Mouse (Mus musculus) thymus, adult 2 months (tissue): Measurements from ENCODE around the gene Tlcd1.

ENCODE experiments used
- CTCF ChIP-seq: fragments of 200-500 bp; IDR thresholded peaks from 2 replicates; pipeline ENCODE4 v1.5.1; 2012; ENCODE audit warnings: mild to moderate bottlenecking, control low read depth, low read length, moderate library complexity, borderline replicate concordance; ENCODE audit not compliant: control insufficient read depth, poor library complexity, insufficient read depth; ENCODE audit errors: extremely low read depth
- POLR2A ChIP-seq: fragments of 200-500 bp; IDR thresholded peaks from 2 replicates; pipeline ENCODE4 v1.6.1; 2012; ENCODE audit warnings: mild to moderate bottlenecking, low read length, control low read depth, moderate library complexity; ENCODE audit not compliant: control insufficient read depth, poor library complexity, insufficient read depth; ENCODE audit errors: extremely low read depth

DNA sequence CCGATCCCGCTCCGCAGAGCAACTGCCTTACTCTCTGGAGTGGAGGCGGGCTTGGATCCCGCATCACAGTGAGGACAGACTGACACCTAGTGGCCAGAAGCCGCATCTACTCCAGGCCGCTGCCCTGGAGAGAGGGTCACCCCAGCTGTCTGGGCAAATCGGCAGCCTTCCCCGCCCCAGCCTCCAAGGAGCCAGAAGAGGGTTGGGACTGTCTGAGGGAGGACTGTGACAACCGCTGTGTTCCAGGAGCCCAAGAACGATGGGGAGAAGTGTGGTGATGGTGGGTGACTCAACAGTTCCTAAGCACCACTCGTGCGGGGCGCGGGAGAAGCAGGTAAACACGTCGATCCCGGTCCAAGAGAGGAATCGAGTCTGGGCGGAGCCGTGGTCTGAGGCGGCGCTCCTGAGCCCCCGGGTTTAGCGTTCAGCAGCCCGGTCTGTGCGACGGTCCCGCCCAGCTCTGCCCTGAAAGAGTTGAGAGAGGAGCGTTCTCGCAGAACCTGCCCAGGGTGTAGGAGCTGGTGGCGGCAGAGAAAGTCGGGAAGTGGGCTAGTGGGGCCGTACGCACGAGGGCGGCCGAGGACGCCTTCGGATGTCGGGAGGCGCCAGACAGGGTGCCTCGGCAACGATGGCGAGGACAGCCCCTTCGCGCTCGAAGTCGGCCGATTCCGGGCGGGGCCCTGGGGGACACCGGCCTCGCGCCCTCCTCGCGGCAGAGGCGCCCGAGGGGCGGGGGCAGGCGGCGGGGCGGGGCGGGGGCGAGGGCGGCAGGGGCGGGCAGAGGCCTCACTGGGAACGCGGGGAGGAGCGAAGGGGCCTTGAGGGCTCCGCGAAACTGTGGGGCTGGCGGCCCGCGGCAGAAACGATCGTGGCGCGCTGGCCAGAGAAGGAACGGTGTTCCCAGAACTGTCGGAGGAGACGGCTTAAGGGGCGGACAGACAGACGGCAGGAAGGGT, 1.7 kb downstream of the Tlcd1 start:
- TF ChIP-seq POLR2A (no peak), CTCF (peak; percentile 93)
